Mouse (Mus musculus) bone marrow macrophage, adult 2 months (primary cell): ENCODE measurements around the gene Slc4a8. TPM values are rescaled to one million over a fixed set of nuclear protein-coding genes. Genes with fewer than 3 reads are reported as not detected.

Experiments used
- H3K27ac ChIP-seq: 2 replicates; pipeline ENCODE4 v1.5.1; 2012; ENCODE audit warnings: low read depth, low read length; ENCODE audit not compliant: insufficient read depth
- H3K4me1 ChIP-seq: 2 replicates; pipeline ENCODE4 v1.6.1; 2012; ENCODE audit warnings: low read length; ENCODE audit not compliant: control insufficient read depth, insufficient read depth
- H3K4me3 ChIP-seq: 2 replicates; pipeline ENCODE4 v1.5.1; 2012; ENCODE audit warnings: mild to moderate bottlenecking, low read length, moderate library complexity; ENCODE audit not compliant: insufficient read depth
- CTCF ChIP-seq: IDR thresholded peaks from 2 replicates; pipeline ENCODE4 v1.5.1; 2012; ENCODE audit warnings: low read depth, mild to moderate bottlenecking, low read length, moderate library complexity
- POLR2A ChIP-seq: IDR thresholded peaks from 2 replicates; pipeline ENCODE4 v1.6.1; 2012; ENCODE audit warnings: mild to moderate bottlenecking, low read depth, low read length, borderline replicate concordance
- polyA plus RNA-seq: library from polyadenylated mRNA; stranded (reverse); fragments of >200 nt; gene quantifications from 2 replicates; pipeline ENCODE4 v1.2.4, GENCODE M21; 2012; ENCODE audit not compliant: missing spikeins, insufficient read depth, insufficient read length

Slc4a8 gene
- polyA plus RNA-seq, 1 experiment = not detected

- Histone ChIP-seq H3K4me3 (no peak overlapping the region), H3K27ac (no peak overlapping the region), H3K4me1 (no peaks in the 10 kb centered on the region)
- TF ChIP-seq CTCF (no peak), POLR2A (no peak)
Observed at GRCm38 (mm10) chr15:100825249-100825856, 63.8 kb downstream of the Slc4a8 start.

- TF ChIP-seq POLR2A (no peak), CTCF (no peak)
- no peak overlapping the region for H3K4me3 ChIP-seq
- H3K27ac ChIP-seq = no peak overlapping the region
- H3K4me1 ChIP-seq = no peaks in the 10 kb centered on the region
Observed at GRCm38 (mm10) chr15:100826076-100826475, 64.5 kb downstream of the Slc4a8 start.

- TF ChIP-seq CTCF (no peak), POLR2A (no peak)
- no peak overlapping the region for H3K4me3 ChIP-seq
- no peak overlapping the region for H3K27ac ChIP-seq
- no peaks in the 10 kb centered on the region for H3K4me1 ChIP-seq
Observed at GRCm38 (mm10) chr15:100829775-100830174, 68.2 kb downstream of the Slc4a8 start.

- no peak for TF ChIP-seq POLR2A
- TF ChIP-seq CTCF = peak; percentile 27; the same call in 1 of the 2 replicates
- H3K4me1 ChIP-seq = no peaks in the 10 kb centered on the region
- H3K4me3 ChIP-seq = no peak overlapping the region
- H3K27ac ChIP-seq = no peak overlapping the region
Observed at GRCm38 (mm10) chr15:100830682-100831081, 69.1 kb downstream of the Slc4a8 start.

DNA sequence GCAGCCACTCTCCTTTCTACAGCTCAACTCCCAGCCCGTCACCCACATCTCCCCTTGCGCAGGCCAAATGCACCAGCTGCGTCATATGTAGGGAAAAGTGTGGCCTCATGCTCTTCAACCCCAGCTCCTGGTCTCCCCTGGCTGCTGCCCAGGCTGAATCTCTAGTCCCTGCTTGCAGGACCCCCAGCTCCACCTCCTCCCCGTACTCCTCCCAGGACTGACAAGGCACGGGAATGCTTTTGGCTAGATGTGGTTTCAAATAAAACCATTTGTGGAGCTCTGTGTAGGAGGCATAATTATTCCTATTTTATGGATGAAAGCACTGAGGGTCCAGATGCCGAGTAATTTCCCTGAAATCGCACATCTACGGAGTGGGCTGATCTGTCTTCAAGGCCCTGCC lies 70.6 kb downstream of the Slc4a8 start:
- H3K4me3 ChIP-seq = no peak overlapping the region
- H3K4me1 ChIP-seq = no peaks in the 10 kb centered on the region
- H3K27ac ChIP-seq = no peak overlapping the region
- TF ChIP-seq POLR2A (no peak), CTCF (no peak)

GRCm38 (mm10) chr15:100832784-100833183 lies 71.2 kb downstream of the Slc4a8 start:
- Histone ChIP-seq H3K4me3 (no peak overlapping the region), H3K27ac (no peak overlapping the region), H3K4me1 (no peaks in the 10 kb centered on the region)
- TF ChIP-seq CTCF = no peak
- TF ChIP-seq POLR2A = no peak

DNA sequence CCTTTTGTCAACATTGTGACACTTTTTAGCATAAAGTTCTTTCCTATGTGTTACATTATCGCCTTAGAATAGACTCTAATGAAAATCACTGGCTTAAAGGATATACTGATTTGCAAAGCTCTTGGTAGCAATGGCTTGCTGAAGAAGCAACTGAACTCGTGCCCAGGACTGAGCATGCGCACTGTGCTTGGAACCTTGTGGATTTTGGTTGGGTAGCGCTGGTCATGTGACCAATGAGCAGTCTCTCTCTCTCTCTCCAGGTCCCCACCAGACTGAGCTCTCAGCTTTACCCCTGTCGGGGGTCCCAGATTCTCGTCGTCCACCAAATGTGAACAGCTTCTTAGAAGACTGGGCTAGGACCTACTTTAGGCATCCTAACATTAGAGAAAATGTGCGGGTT lies 75.2 kb downstream of the Slc4a8 start:
- H3K4me1 ChIP-seq = no peaks in the 10 kb centered on the region
- no peak overlapping the region for H3K27ac ChIP-seq
- H3K4me3 ChIP-seq = no peak overlapping the region
- no peak for TF ChIP-seq CTCF
- no peak for TF ChIP-seq POLR2A

DNA sequence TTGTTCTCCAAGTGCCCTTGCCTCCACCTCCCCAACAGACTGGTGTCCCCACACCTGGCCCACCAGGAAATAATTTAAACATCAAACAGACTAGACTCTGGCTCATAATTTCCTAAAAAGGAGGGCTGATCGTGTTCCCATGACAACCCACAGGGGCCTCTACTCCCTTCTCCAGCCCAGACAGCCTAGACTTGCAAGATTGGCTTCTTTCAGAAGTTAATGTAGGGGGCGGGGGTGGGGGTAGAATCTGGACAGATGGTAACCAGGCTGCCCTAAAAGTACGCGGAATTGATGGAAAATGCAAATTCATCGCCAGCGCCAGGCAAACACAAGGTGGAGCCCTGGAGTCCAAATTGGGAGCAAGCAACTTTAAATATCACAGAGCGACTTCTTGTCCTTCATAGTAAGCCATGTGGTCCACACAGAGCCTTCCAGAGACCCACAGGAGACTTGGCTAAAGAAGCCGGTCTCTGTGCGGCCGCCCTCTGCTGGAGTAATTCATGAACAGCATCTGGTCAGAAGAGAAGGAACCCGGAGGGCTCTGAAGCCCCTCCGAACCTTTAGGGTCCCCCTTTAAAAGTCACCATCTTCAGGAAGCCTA lies 77.2 kb downstream of the Slc4a8 start:
- Histone ChIP-seq H3K27ac (no peak overlapping the region), H3K4me3 (no peak overlapping the region), H3K4me1 (no peaks in the 10 kb centered on the region)
- peak; percentile 61; the same call in 1 of the 2 replicates for TF ChIP-seq CTCF
- TF ChIP-seq POLR2A = no peak

DNA sequence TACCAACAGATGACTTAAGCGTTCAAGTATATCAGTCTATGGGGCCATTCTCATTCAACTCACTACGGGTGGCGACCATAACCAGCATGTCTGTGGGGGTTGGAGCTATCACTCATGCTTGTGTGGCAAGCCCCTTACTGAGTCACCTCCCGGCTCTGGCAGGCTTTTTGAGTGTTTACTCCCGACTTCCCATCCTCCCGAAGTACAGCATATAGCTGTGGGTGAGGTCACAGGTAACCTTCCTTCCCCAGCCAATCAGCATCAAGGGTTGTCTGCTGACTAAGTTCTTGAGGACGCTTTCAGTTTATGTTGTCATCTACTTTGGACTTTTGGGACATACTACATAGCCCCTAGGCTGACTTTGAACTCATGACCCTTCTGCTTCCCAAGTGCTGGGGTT lies 82.8 kb downstream of the Slc4a8 start:
- no peak for TF ChIP-seq CTCF
- TF ChIP-seq POLR2A = no peak
- H3K4me3 ChIP-seq = no peak overlapping the region
- H3K4me1 ChIP-seq = no peaks in the 10 kb centered on the region
- no peak overlapping the region for H3K27ac ChIP-seq

DNA sequence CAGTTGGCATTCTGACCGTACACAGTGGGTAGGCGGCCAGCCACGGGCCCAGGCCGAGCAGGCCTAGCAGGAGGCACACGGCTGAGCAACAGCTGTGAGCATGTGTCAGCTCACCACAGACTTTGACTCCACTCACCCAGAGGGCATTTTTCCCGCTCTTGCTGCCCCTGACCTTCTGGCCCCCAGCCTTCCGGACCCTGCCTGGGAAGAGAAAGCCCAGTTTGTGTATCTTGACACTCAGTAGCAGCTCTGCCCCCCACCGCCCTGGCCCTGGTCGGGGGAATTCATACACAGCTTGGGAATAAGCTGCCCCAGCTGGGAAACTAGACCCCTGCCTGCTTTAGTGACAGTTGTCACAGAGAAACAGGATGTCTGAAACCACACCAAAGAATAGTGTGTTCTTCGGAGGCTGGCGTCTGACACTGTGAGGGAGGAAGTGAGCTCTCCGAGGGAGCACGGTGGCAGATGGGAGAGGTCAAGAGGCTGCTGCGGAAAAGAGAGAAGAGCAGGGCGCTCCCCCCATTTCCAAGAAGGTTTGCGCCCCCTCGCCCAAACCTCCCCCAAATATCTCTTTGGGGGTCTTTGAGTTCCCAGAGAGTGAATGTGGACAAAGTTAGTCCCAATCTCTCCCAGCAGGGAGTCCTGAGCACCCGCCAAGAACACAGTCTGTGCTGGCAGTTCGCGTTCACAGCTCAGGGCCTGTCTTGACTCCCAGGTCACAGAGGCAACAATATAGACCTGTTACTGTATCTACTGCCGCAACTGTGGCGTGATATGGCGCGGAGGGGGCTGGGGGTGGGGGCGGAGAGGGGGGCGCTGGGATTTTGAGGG lies 83.7 kb downstream of the Slc4a8 start:
- TF ChIP-seq CTCF = no peak
- no peak for TF ChIP-seq POLR2A
- Histone ChIP-seq H3K4me3 (no peak overlapping the region), H3K27ac (no peak overlapping the region), H3K4me1 (no peaks in the 10 kb centered on the region)
